Mouse (Mus musculus) hindbrain, embryonic 11.5 days (tissue): Measurements from ENCODE around the gene Kng2. TPM values are rescaled to one million over a fixed set of nuclear protein-coding genes. Genes with fewer than 3 reads are reported as not detected.
"Not testable (repeated sequence)": the region's sequence is repeated elsewhere in the genome, so short reads cannot be mapped to it uniquely, and the experiment has no call there.

Source experiments
- ATAC-seq: fragments of 200-750 bp; cut with Nextera tagmentation; 2 replicates; pipeline ENCODE4 v1.8.0; 2017; ENCODE audit warnings: mild to moderate bottlenecking, moderate TSS enrichment, moderate library complexity; ENCODE audit not compliant: low FRiP score
- DNase-seq: peaks from one replicate; pipeline ENCODE4 v3.0.0-alpha.2; 2015; ENCODE audit warnings: low spot score
- H3K27ac ChIP-seq: fragments of 300-500 bp; sonication (generic); 2 replicates; pipeline ENCODE4 v1.5.1; 2014; ENCODE audit warnings: mild to moderate bottlenecking, low read depth, low read length
- H3K27me3 ChIP-seq: fragments of 300-500 bp; sonication (generic); 2 replicates; pipeline ENCODE4 v1.6.1; 2014; ENCODE audit warnings: mild to moderate bottlenecking, low read length, moderate library complexity, mixed read lengths; ENCODE audit not compliant: control insufficient read depth, insufficient read depth
- H3K36me3 ChIP-seq: fragments of 300-500 bp; sonication (generic); 2 replicates; pipeline ENCODE4 v1.6.1; 2014; ENCODE audit warnings: mild to moderate bottlenecking, low read length, moderate library complexity, mixed read lengths; ENCODE audit not compliant: control insufficient read depth, insufficient read depth
- H3K4me1 ChIP-seq: fragments of 300-500 bp; sonication (generic); replicated peaks from 2 replicates; pipeline ENCODE4 v1.6.1; 2014; ENCODE audit warnings: low read length, mixed read lengths; ENCODE audit not compliant: control insufficient read depth, insufficient read depth
- H3K4me2 ChIP-seq: fragments of 300-500 bp; sonication (generic); replicated peaks from 2 replicates; pipeline ENCODE4 v1.6.1; 2014; ENCODE audit warnings: mild to moderate bottlenecking, low read depth, low read length
- H3K4me3 ChIP-seq: fragments of 300-500 bp; sonication (generic); 2 replicates; pipeline ENCODE4 v1.5.1; 2014; ENCODE audit warnings: low read depth, low read length
- H3K9ac ChIP-seq: fragments of 300-500 bp; sonication (generic); 2 replicates; pipeline ENCODE4 v1.6.1; 2014; ENCODE audit warnings: low read depth, low read length
- H3K9me3 ChIP-seq: fragments of 300-500 bp; sonication (generic); 2 replicates; pipeline ENCODE4 v1.6.1; 2016; ENCODE audit warnings: low read length; ENCODE audit not compliant: control insufficient read depth
- WGBS: fragments of 180-500 bp; shearing (Covaris S2); extraction: QIAGEN DNeasy Blood & Tissue Kit; methylation state at CpG from one replicate; pipeline ENCODE4 v1.1.7; 2014; 5-methylcytosine and 5-hydroxymethylcytosine counted together
- polyA plus RNA-seq: library from polyadenylated mRNA; unstranded; fragments of >200 nt; fragmentation: Nextera tagmentation; extraction: Ambion mirVana; gene quantifications from 2 replicates; pipeline ENCODE4 v1.2.1, GENCODE M21; 2014

The Kng2 gene
- polyA plus RNA-seq, 1 experiment from 2014 or later: not detected

- Histone ChIP-seq H3K27me3 (no peaks in the 10 kb centered on the region), H3K4me1 (no peaks in the 10 kb centered on the region), H3K9me3 (no peaks in the 10 kb centered on the region), H3K4me3 (no peak overlapping the region), H3K4me2 (no peak overlapping the region), H3K9ac (no peak overlapping the region), H3K36me3 (no peaks in the 10 kb centered on the region), H3K27ac (no peak overlapping the region)
- ATAC-seq (no peak), DNase-seq (no peak)
- 88% methylated on average over 4 of the region's 4 CpGs for WGBS
Measured at GRCm38 (mm10) chr16:23033673-23034072, 4.4 kb upstream of the Kng2 start.

- ATAC-seq: no peak
- Histone ChIP-seq H3K27me3 (no peaks in the 10 kb centered on the region), H3K9ac (no peak overlapping the region), H3K36me3 (no peaks in the 10 kb centered on the region), H3K4me2 (no peak overlapping the region), H3K27ac (no peak overlapping the region), H3K4me3 (no peak overlapping the region), H3K9me3 (no peaks in the 10 kb centered on the region), H3K4me1 (no peaks in the 10 kb centered on the region)
- WGBS: 91% methylated on average over 5 of the region's 5 CpGs
- DNase-seq: no peak
Measured at GRCm38 (mm10) chr16:23030673-23031435, 1.6 kb upstream of the Kng2 start.

GRCm38 (mm10) chr16:23027341-23027740, 1.9 kb downstream of the Kng2 start:
- ATAC-seq: not testable (repeated sequence)

GRCm38 (mm10) chr16:23026582-23026981, 2.7 kb downstream of the Kng2 start:
- H3K4me2 ChIP-seq: no peak overlapping the region
- no peaks in the 10 kb centered on the region for H3K4me1 ChIP-seq
- no peaks in the 10 kb centered on the region for H3K36me3 ChIP-seq
- H3K9me3 ChIP-seq: no peaks in the 10 kb centered on the region
- no peak overlapping the region for H3K4me3 ChIP-seq
- no peak overlapping the region for H3K9ac ChIP-seq
- no peaks in the 10 kb centered on the region for H3K27me3 ChIP-seq
- H3K27ac ChIP-seq: no peak overlapping the region
- ATAC-seq (no peak), DNase-seq (no peak)

More at GRCm38 (mm10) chr16:23027341-23027740, 1.9 kb downstream of the Kng2 start:
- not testable (repeated sequence) for H3K4me2 ChIP-seq, H3K27me3 ChIP-seq, H3K9ac ChIP-seq, H3K4me1 ChIP-seq, H3K27ac ChIP-seq, H3K4me3 ChIP-seq, DNase-seq, H3K36me3 ChIP-seq, H3K9me3 ChIP-seq
- WGBS: 64% methylated on average over 3 of the region's 3 CpGs

- Histone ChIP-seq H3K4me1 (no peaks in the 10 kb centered on the region), H3K4me3 (no peak overlapping the region), H3K4me2 (no peak overlapping the region), H3K36me3 (no peaks in the 10 kb centered on the region), H3K27me3 (no peaks in the 10 kb centered on the region), H3K9ac (no peak overlapping the region), H3K9me3 (no peaks in the 10 kb centered on the region), H3K27ac (no peak overlapping the region)
- no peak for DNase-seq
- WGBS: 43% methylated on average over 6 of the region's 6 CpGs
- no peak for ATAC-seq
Measured at GRCm38 (mm10) chr16:23025111-23025510, 4.2 kb downstream of the Kng2 start.

- not testable (repeated sequence) for H3K4me2 ChIP-seq, H3K9me3 ChIP-seq, H3K4me1 ChIP-seq, H3K27me3 ChIP-seq, DNase-seq, H3K36me3 ChIP-seq, H3K9ac ChIP-seq, H3K27ac ChIP-seq, H3K4me3 ChIP-seq, ATAC-seq
- WGBS: 6% methylated on average over 1 of the region's 1 CpGs
Measured at GRCm38 (mm10) chr16:23020571-23020970, 8.7 kb downstream of the Kng2 start.

- ATAC-seq, H3K27ac ChIP-seq, H3K36me3 ChIP-seq, H3K9me3 ChIP-seq, H3K4me1 ChIP-seq, DNase-seq, H3K4me2 ChIP-seq, H3K4me3 ChIP-seq, H3K27me3 ChIP-seq, H3K9ac ChIP-seq: not testable (repeated sequence)
- 67% methylated on average over 8 of the region's 8 CpGs for WGBS
Measured at GRCm38 (mm10) chr16:23014645-23015044, 14.6 kb downstream of the Kng2 start.

- H3K4me1 ChIP-seq, ATAC-seq, DNase-seq, H3K36me3 ChIP-seq, H3K9ac ChIP-seq, H3K27ac ChIP-seq, H3K4me2 ChIP-seq, H3K4me3 ChIP-seq, H3K9me3 ChIP-seq, H3K27me3 ChIP-seq: not testable (repeated sequence)
- WGBS: 78% methylated on average over 2 of the region's 2 CpGs
Measured at GRCm38 (mm10) chr16:23013786-23014185, 15.5 kb downstream of the Kng2 start.

GRCm38 (mm10) chr16:22996951-22997350, 32.3 kb downstream of the Kng2 start:
- H3K36me3 ChIP-seq, ATAC-seq, H3K4me1 ChIP-seq, H3K4me3 ChIP-seq, H3K27me3 ChIP-seq, H3K27ac ChIP-seq, H3K4me2 ChIP-seq, H3K9ac ChIP-seq, DNase-seq, H3K9me3 ChIP-seq: not testable (repeated sequence)
- WGBS: 83% methylated on average over 3 of the region's 3 CpGs
